Comparison of ENCODE assay signal across 14 mouse cellular contexts in the genomic region with DNA sequence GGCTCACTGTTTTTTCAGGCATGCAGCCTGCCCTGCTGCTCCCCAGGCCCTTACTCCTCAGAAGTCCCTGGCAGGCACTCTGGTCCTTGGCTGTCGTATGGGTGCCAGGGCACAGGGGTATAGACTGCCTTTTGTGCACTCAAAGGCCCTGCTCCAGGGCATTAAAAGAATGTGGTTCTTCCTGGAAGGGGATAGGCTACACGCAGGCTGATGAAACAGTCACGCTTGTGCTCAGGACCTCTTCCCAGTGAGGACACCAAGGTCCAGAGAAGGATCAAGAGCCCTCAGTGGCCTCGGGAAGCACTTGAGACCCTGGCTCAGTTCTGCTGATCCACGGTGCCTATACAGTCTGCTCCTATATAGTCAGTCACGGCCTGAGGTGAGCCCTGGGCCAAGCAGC. TPM values are rescaled to one million over a fixed set of nuclear protein-coding genes. Genes with fewer than 3 reads are reported as not detected.
DNase-seq lines count a peak whose midpoint lies in the region; ATAC-seq and TF ChIP-seq lines count a peak whose summit lies in the region.
"Had no signal": no experiment of that assay in that cellular context is flagged by ENCODE, and none has a peak within 500 bp of the region (broad histone marks: within the 10 kb centered on the region; RNA-seq: fewer than 3 reads in every experiment).

No protein-coding gene starts in this region.

- no peak for DNase-seq in kidney, postnatal 0 days (ENCODE audit: low spot score)
- DNase-seq in kidney, adult 8-10 months = no peak
- no peak for DNase-seq in thymus, adult 18-20 months
- no peak for DNase-seq in spleen, postnatal 10 days (ENCODE audit: low spot score in 2 of 2)
- DNase-seq: cerebellum, adult 11-12 months; gastrocnemius, postnatal 14 days; kidney, adult 2 months; right cerebral cortex, postnatal 4 days; thymus, postnatal 36 days had no signal

- no peak overlapping the region for H3K9ac ChIP-seq in forebrain, embryonic 12.5 days
- H3K9ac ChIP-seq in forebrain, embryonic 15.5 days (replicated peaks) = no peak overlapping the region
- no peak overlapping the region for H3K9ac ChIP-seq in kidney, postnatal 0 days (ENCODE audit: low read depth, low read length)
- H3K9ac ChIP-seq in hindbrain, embryonic 13.5 days = peak overlapping the region; percentile 29; the same call in 1 of the 2 replicates

- no peak for ATAC-seq in forebrain, embryonic 12.5 days (ENCODE audit: low FRiP score)
- no peak for ATAC-seq in forebrain, embryonic 15.5 days (replicated peaks)
- no peak for ATAC-seq in kidney, postnatal 0 days (replicated peaks; ENCODE audit: low FRiP score, low read depth)
- ATAC-seq in hindbrain, embryonic 13.5 days (ENCODE audit: low FRiP score) = no peak

- 71% methylated on average over 6 of the region's 6 CpGs for WGBS in forebrain, embryonic 12.5 days
- WGBS in forebrain, embryonic 15.5 days = 61% methylated on average over 6 of the region's 6 CpGs
- 66% methylated on average over 6 of the region's 6 CpGs for WGBS in kidney, postnatal 0 days
- WGBS in hindbrain, embryonic 13.5 days = 71% methylated on average over 6 of the region's 6 CpGs

- no peak overlapping the region for H3K4me3 ChIP-seq in forebrain, embryonic 12.5 days (replicated peaks)
- no peak overlapping the region for H3K4me3 ChIP-seq in forebrain, embryonic 15.5 days
- H3K4me3 ChIP-seq in kidney, postnatal 0 days (replicated peaks; ENCODE audit: low read depth, low read length) = no peak overlapping the region
- peak overlapping the region; percentile 11 for H3K4me3 ChIP-seq in E14TG2a.4 (replicated peaks; ENCODE audit: low read length)
- H3K4me3 ChIP-seq in hindbrain, embryonic 13.5 days = no peak overlapping the region

- peaks cover 54% of the 10 kb centered on the region for H3K4me1 ChIP-seq in forebrain, embryonic 12.5 days
- H3K4me1 ChIP-seq in forebrain, embryonic 15.5 days = peaks cover 46% of the 10 kb centered on the region
- H3K4me1 ChIP-seq in kidney, postnatal 0 days (replicated peaks; ENCODE audit: insufficient read depth, low read length) = peaks cover 54% of the 10 kb centered on the region
- H3K4me1 ChIP-seq in E14TG2a.4 (replicated peaks; ENCODE audit: low read depth, low read length) = peaks cover 84% of the 10 kb centered on the region
- H3K4me1 ChIP-seq in hindbrain, embryonic 13.5 days (replicated peaks) = peaks cover 52% of the 10 kb centered on the region

- no peaks in the 10 kb centered on the region for H3K9me3 ChIP-seq in forebrain, embryonic 12.5 days
- H3K9me3 ChIP-seq in forebrain, embryonic 15.5 days = no peaks in the 10 kb centered on the region
- H3K9me3 ChIP-seq in kidney, postnatal 0 days (replicated peaks; ENCODE audit: low read length) = no peaks in the 10 kb centered on the region
- H3K9me3 ChIP-seq in E14TG2a.4 (ENCODE audit: low read length) = no peaks in the 10 kb centered on the region
- no peaks in the 10 kb centered on the region for H3K9me3 ChIP-seq in hindbrain, embryonic 13.5 days

- TF ChIP-seq CTCF in kidney, postnatal 0 days (IDR thresholded peaks at IDR 0.05; ENCODE audit: low read depth) = no peak
- no peak for TF ChIP-seq CTCF in E14TG2a.4 (conservative IDR thresholded peaks at IDR 0.05; ENCODE audit: low read length)

- H3K36me3 ChIP-seq in forebrain, embryonic 12.5 days (replicated peaks) = peaks cover 5% of the 10 kb centered on the region; the same call in 1 of the 2 replicates
- no peaks in the 10 kb centered on the region for H3K36me3 ChIP-seq in forebrain, embryonic 15.5 days
- no peaks in the 10 kb centered on the region for H3K36me3 ChIP-seq in kidney, postnatal 0 days (ENCODE audit: insufficient read depth, low read length)
- peaks cover 35% of the 10 kb centered on the region for H3K36me3 ChIP-seq in E14TG2a.4 (ENCODE audit: insufficient read depth, low read length)
- peaks cover 5% of the 10 kb centered on the region; the same call in 1 of the 2 replicates for H3K36me3 ChIP-seq in hindbrain, embryonic 13.5 days

- H3K4me2 ChIP-seq in forebrain, embryonic 12.5 days = no peak overlapping the region
- H3K4me2 ChIP-seq in forebrain, embryonic 15.5 days (replicated peaks) = no peak overlapping the region
- H3K4me2 ChIP-seq in kidney, postnatal 0 days (ENCODE audit: low read length) = no peak overlapping the region
- no peak overlapping the region for H3K4me2 ChIP-seq in hindbrain, embryonic 13.5 days

- 0 out of 2 replicates have a peak overlapping the region, but pooled peaks have one; percentile 27 for H3K27ac ChIP-seq in forebrain, embryonic 12.5 days
- H3K27ac ChIP-seq in forebrain, embryonic 15.5 days (replicated peaks) = no peak overlapping the region
- peak overlapping the region; percentile 31; the same call in 1 of the 2 replicates for H3K27ac ChIP-seq in kidney, postnatal 0 days
- peak overlapping the region; percentile 30 for H3K27ac ChIP-seq in hindbrain, embryonic 13.5 days
- H3K27ac ChIP-seq: macrophage had no signal

- no peaks in the 10 kb centered on the region for H3K27me3 ChIP-seq in forebrain, embryonic 12.5 days
- H3K27me3 ChIP-seq in forebrain, embryonic 15.5 days = no peaks in the 10 kb centered on the region
- no peaks in the 10 kb centered on the region for H3K27me3 ChIP-seq in kidney, postnatal 0 days (ENCODE audit: insufficient read depth, low read length)
- H3K27me3 ChIP-seq in E14TG2a.4 (ENCODE audit: insufficient read depth, low read length) = no peaks in the 10 kb centered on the region
- no peaks in the 10 kb centered on the region for H3K27me3 ChIP-seq in hindbrain, embryonic 13.5 days

RNA-seq across cellular contexts. Expression of a gene that starts 9.1 kb away (rescaled TPM):
- 58.0 and 58.1 TPM in 2 replicates for polyA plus RNA-seq in forebrain, embryonic 12.5 days (2016; fragmentation: Nextera tagmentation; extraction: Ambion mirVana)
- polyA plus RNA-seq in forebrain, embryonic 15.5 days (2015; fragmentation: Nextera tagmentation; extraction: Ambion mirVana) = 48.2 and 52.7 TPM in 2 replicates
- 44.4 and 50.6 TPM in 2 replicates for polyA plus RNA-seq in kidney, postnatal 0 days (2015; fragmentation: Nextera tagmentation; extraction: Ambion mirVana)
- 38.2 and 43.9 TPM in 2 replicates for polyA plus RNA-seq in hindbrain, embryonic 13.5 days (2015; fragmentation: Nextera tagmentation; extraction: Ambion mirVana)
